Mouse (Mus musculus) lung, postnatal 4 days (tissue): Measurements from ENCODE around the gene Cd48.
"Not testable (repeated sequence)": the region's sequence is repeated elsewhere in the genome, so short reads cannot be mapped to it uniquely, and the experiment has no call there.

Experiments
- DNase-seq, 2 experiments: peaks; one replicate each; pipeline ENCODE4 v3.0.0; 2021

Cd48 gene

GRCm38 (mm10) chr1:171713736-171714135 is 31.9 kb downstream of the Cd48 start:
- not testable (repeated sequence) for DNase-seq

GRCm38 (mm10) chr1:171715434-171715833 is 33.6 kb downstream of the Cd48 start:
- no peak for DNase-seq

GRCm38 (mm10) chr1:171716232-171716631 is 34.4 kb downstream of the Cd48 start:
- no peak for DNase-seq

- DNase-seq, result no peak
These were observed 49.4 kb downstream of the Cd48 start for GRCm38 (mm10) chr1:171731195-171731594.

GRCm38 (mm10) chr1:171734898-171735297 is 53.1 kb downstream of the Cd48 start:
- DNase-seq, result no peak

GRCm38 (mm10) chr1:171748127-171748969 is 66.5 kb downstream of the Cd48 start:
- no peak for DNase-seq
